Mouse (Mus musculus) hindbrain, embryonic 16.5 days (tissue): ENCODE measurements around the gene Utp4. TPM values are rescaled to one million over a fixed set of nuclear protein-coding genes. Genes with fewer than 3 reads are reported as not detected.
A peak's percentile ranks its signal among the peaks of the same experiment; 100 is the strongest.

Experiments used
- ATAC-seq: fragments of 200-750 bp; cut with Nextera tagmentation; 2 replicates; pipeline ENCODE4 v1.8.0; 2017; ENCODE audit warnings: moderate TSS enrichment, moderate library complexity
- H3K27ac ChIP-seq: fragments of 300-500 bp; sonication (generic); 2 replicates; pipeline ENCODE4 v1.5.1; 2014; ENCODE audit warnings: low read depth, mild to moderate bottlenecking, control low read depth, low read length, moderate library complexity
- H3K27me3 ChIP-seq: fragments of 300-500 bp; sonication (generic); replicated peaks from 2 replicates; pipeline ENCODE4 v1.6.1; 2014; ENCODE audit warnings: low read length; ENCODE audit not compliant: control insufficient read depth, insufficient read depth
- H3K36me3 ChIP-seq: fragments of 300-500 bp; sonication (generic); 2 replicates; pipeline ENCODE4 v1.6.1; 2014; ENCODE audit warnings: mild to moderate bottlenecking, low read length, moderate library complexity, mixed read lengths; ENCODE audit not compliant: control insufficient read depth, insufficient read depth
- H3K4me1 ChIP-seq: fragments of 300-500 bp; sonication (generic); 2 replicates; pipeline ENCODE4 v1.6.1; 2014; ENCODE audit warnings: low read depth, low read length; ENCODE audit not compliant: control insufficient read depth, insufficient read depth
- H3K4me2 ChIP-seq: fragments of 300-500 bp; sonication (generic); 2 replicates; pipeline ENCODE4 v1.6.1; 2014; ENCODE audit warnings: mild to moderate bottlenecking, low read length, control low read depth, moderate library complexity
- H3K4me3 ChIP-seq: fragments of 300-500 bp; sonication (generic); 2 replicates; pipeline ENCODE4 v1.5.1; 2014; ENCODE audit warnings: mild to moderate bottlenecking, low read length, control low read depth, moderate library complexity
- H3K9ac ChIP-seq: fragments of 300-500 bp; sonication (generic); 2 replicates; pipeline ENCODE4 v1.6.1; 2014; ENCODE audit warnings: low read depth, mild to moderate bottlenecking, control low read depth, low read length, moderate library complexity
- H3K9me3 ChIP-seq: fragments of 300-500 bp; sonication (generic); 2 replicates; pipeline ENCODE4 v1.6.1; 2014; ENCODE audit warnings: mild to moderate bottlenecking, low read length, moderate library complexity; ENCODE audit not compliant: control insufficient read depth
- WGBS: fragments of 180-500 bp; shearing (Covaris S2); extraction: QIAGEN DNeasy Blood & Tissue Kit; methylation state at CpG from one replicate; pipeline ENCODE4 v1.1.7; 2014; 5-methylcytosine and 5-hydroxymethylcytosine counted together
- polyA plus RNA-seq: library from polyadenylated mRNA; unstranded; fragments of >200 nt; fragmentation: Nextera tagmentation; extraction: Ambion mirVana; gene quantifications from 2 replicates; pipeline ENCODE4 v1.2.1, GENCODE M21; 2015

The Utp4 gene
- polyA plus RNA-seq, 1 experiment from 2014 or later = 42.2 TPM

GRCm38 (mm10) chr8:106892210-106892805 is 1.1 kb upstream of the Utp4 start:
- under 1% methylated on average over 15 of the region's 15 CpGs for WGBS

GRCm38 (mm10) chr8:106892806-106893451 is 507 bp upstream of the Utp4 start:
- Histone ChIP-seq H3K36me3 (peaks cover 3% of the 10 kb centered on the region; the same call in 1 of the 2 replicates), H3K27ac (peak overlapping the region; percentile 96), H3K27me3 (no peaks in the 10 kb centered on the region), H3K4me3 (peak overlapping the region; percentile 96), H3K4me2 (peak overlapping the region; percentile 92), H3K9me3 (no peaks in the 10 kb centered on the region), H3K9ac (peak overlapping the region; percentile 95), H3K4me1 (peaks cover 13% of the 10 kb centered on the region)
- under 1% methylated on average over 52 of the region's 57 CpGs for WGBS
- peak; percentile 85 for ATAC-seq

More at GRCm38 (mm10) chr8:106892210-106892805, 1.1 kb upstream of the Utp4 start:
- ATAC-seq = no peak
- H3K36me3 ChIP-seq = peaks cover 3% of the 10 kb centered on the region; the same call in 1 of the 2 replicates
- H3K4me2 ChIP-seq = peak overlapping the region; percentile 92
- H3K9ac ChIP-seq = peak overlapping the region; percentile 95
- peaks cover 13% of the 10 kb centered on the region for H3K4me1 ChIP-seq
- H3K9me3 ChIP-seq = no peaks in the 10 kb centered on the region
- peak overlapping the region; percentile 96 for H3K27ac ChIP-seq
- peak overlapping the region; percentile 96 for H3K4me3 ChIP-seq
- H3K27me3 ChIP-seq = no peaks in the 10 kb centered on the region

GRCm38 (mm10) chr8:106899473-106899872 is 6.0 kb downstream of the Utp4 start:
- H3K27ac ChIP-seq = no peak overlapping the region
- H3K9ac ChIP-seq = no peak overlapping the region
- H3K4me1 ChIP-seq = peaks cover under 1% of the 10 kb centered on the region
- peaks cover 31% of the 10 kb centered on the region for H3K36me3 ChIP-seq
- H3K4me3 ChIP-seq = no peak overlapping the region
- H3K9me3 ChIP-seq = no peaks in the 10 kb centered on the region
- no peaks in the 10 kb centered on the region for H3K27me3 ChIP-seq
- H3K4me2 ChIP-seq = no peak overlapping the region
- ATAC-seq = no peak
- 88% methylated on average over 5 of the region's 5 CpGs for WGBS

GRCm38 (mm10) chr8:106905727-106906480 is 12.5 kb downstream of the Utp4 start:
- Histone ChIP-seq H3K27me3 (no peaks in the 10 kb centered on the region), H3K4me1 (no peaks in the 10 kb centered on the region), H3K36me3 (peaks cover 35% of the 10 kb centered on the region), H3K9me3 (no peaks in the 10 kb centered on the region), H3K4me2 (no peak overlapping the region), H3K27ac (no peak overlapping the region), H3K9ac (no peak overlapping the region), H3K4me3 (no peak overlapping the region)
- 91% methylated on average over 17 of the region's 17 CpGs for WGBS
- ATAC-seq = no peak

- Histone ChIP-seq H3K9me3 (no peaks in the 10 kb centered on the region), H3K4me3 (no peak overlapping the region), H3K27ac (no peak overlapping the region), H3K27me3 (no peaks in the 10 kb centered on the region), H3K4me2 (no peak overlapping the region), H3K9ac (no peak overlapping the region), H3K4me1 (no peaks in the 10 kb centered on the region), H3K36me3 (peaks cover 29% of the 10 kb centered on the region)
- ATAC-seq = no peak
- WGBS = 97% methylated on average over 6 of the region's 6 CpGs
These were observed 13.2 kb downstream of the Utp4 start for GRCm38 (mm10) chr8:106906635-106907034.

- no peaks in the 10 kb centered on the region for H3K4me1 ChIP-seq
- H3K36me3 ChIP-seq = peaks cover 29% of the 10 kb centered on the region
- no peak for ATAC-seq
- no peak overlapping the region for H3K4me3 ChIP-seq
- H3K27ac ChIP-seq = no peak overlapping the region
- H3K9ac ChIP-seq = no peak overlapping the region
- H3K27me3 ChIP-seq = no peaks in the 10 kb centered on the region
- WGBS = 91% methylated on average over 6 of the region's 6 CpGs
- no peak overlapping the region for H3K4me2 ChIP-seq
- H3K9me3 ChIP-seq = no peaks in the 10 kb centered on the region
These were observed 14.0 kb downstream of the Utp4 start for GRCm38 (mm10) chr8:106907450-106907849.

- H3K4me2 ChIP-seq = no peak overlapping the region
- no peak overlapping the region for H3K4me3 ChIP-seq
- H3K27me3 ChIP-seq = no peaks in the 10 kb centered on the region
- H3K36me3 ChIP-seq = peaks cover 31% of the 10 kb centered on the region
- H3K4me1 ChIP-seq = no peaks in the 10 kb centered on the region
- H3K9me3 ChIP-seq = no peaks in the 10 kb centered on the region
- ATAC-seq = no peak
- no peak overlapping the region for H3K9ac ChIP-seq
- 77% methylated on average over 7 of the region's 7 CpGs for WGBS
- no peak overlapping the region for H3K27ac ChIP-seq
These were observed 14.9 kb downstream of the Utp4 start for GRCm38 (mm10) chr8:106908291-106908690.

DNA sequence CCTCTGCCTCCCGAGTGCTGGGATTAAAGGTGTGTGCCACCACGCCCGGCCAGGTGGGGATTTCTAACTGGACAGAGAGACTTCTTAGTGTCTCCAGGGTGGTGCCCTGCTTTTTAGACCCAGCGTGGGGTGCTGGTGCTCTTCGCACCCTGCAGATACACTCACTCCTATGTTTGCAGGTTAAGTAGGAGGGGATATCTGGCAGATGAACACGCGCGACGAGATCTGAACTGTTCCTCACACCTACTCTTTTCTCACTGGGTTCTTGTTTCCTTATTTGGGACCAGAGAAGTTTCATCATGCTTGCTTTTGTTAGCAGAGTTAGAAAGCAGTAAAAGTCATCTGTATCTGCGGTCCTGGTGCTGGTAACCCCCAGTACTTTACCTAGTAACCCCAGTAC is 20.2 kb downstream of the Utp4 start:
- Histone ChIP-seq H3K36me3 (peaks cover 38% of the 10 kb centered on the region), H3K27me3 (no peaks in the 10 kb centered on the region), H3K4me1 (no peaks in the 10 kb centered on the region), H3K4me3 (no peak overlapping the region), H3K4me2 (no peak overlapping the region), H3K9me3 (no peaks in the 10 kb centered on the region), H3K9ac (no peak overlapping the region), H3K27ac (no peak overlapping the region)
- 98% methylated on average over 10 of the region's 10 CpGs for WGBS
- ATAC-seq = no peak

GRCm38 (mm10) chr8:106919721-106920394 is 26.4 kb downstream of the Utp4 start:
- no peak overlapping the region for H3K4me2 ChIP-seq
- H3K27ac ChIP-seq = no peak overlapping the region
- H3K36me3 ChIP-seq = peaks cover 48% of the 10 kb centered on the region
- 93% methylated on average over 8 of the region's 8 CpGs for WGBS
- H3K9ac ChIP-seq = no peak overlapping the region
- no peak overlapping the region for H3K4me3 ChIP-seq
- no peaks in the 10 kb centered on the region for H3K27me3 ChIP-seq
- no peaks in the 10 kb centered on the region for H3K9me3 ChIP-seq
- no peak for ATAC-seq
- no peaks in the 10 kb centered on the region for H3K4me1 ChIP-seq
